Mouse (Mus musculus) spleen, adult 2 months (tissue): ENCODE measurements around the gene Plcb4. TPM values are rescaled to one million over a fixed set of nuclear protein-coding genes. Genes with fewer than 3 reads are reported as not detected.

Experiments used
- DNase-seq, 2 experiments: peaks; one replicate each; pipeline versions ENCODE4 v3.0.0 to v3.0.0-alpha.2; 2012 to 2021; ENCODE audit warnings: low spot score in 2 of 2, low read depth in 1 of 2
- H3K27ac ChIP-seq: fragments of 200-500 bp; 2 replicates; pipeline ENCODE4 v1.5.1; 2012; ENCODE audit warnings: low read length, inconsistent platforms; ENCODE audit not compliant: insufficient read depth
- H3K27me3 ChIP-seq: fragments of 200-500 bp; 2 replicates; pipeline ENCODE4 v1.6.1; 2012; ENCODE audit warnings: mild to moderate bottlenecking, moderate library complexity, low read length, inconsistent platforms; ENCODE audit not compliant: control insufficient read depth, insufficient read depth
- H3K36me3 ChIP-seq: fragments of 200-500 bp; 2 replicates; pipeline ENCODE4 v1.6.1; 2012; ENCODE audit warnings: mild to moderate bottlenecking, low read length, inconsistent platforms; ENCODE audit not compliant: control insufficient read depth, insufficient read depth
- H3K4me1 ChIP-seq: fragments of 200-500 bp; 2 replicates; pipeline ENCODE4 v1.6.1; 2011; ENCODE audit warnings: inconsistent platforms; ENCODE audit not compliant: control insufficient read depth, insufficient read depth, insufficient read length
- H3K4me3 ChIP-seq: fragments of 200-500 bp; 2 replicates; pipeline ENCODE4 v1.5.1; 2011; ENCODE audit warnings: mild to moderate bottlenecking, inconsistent platforms; ENCODE audit not compliant: insufficient read depth, insufficient read length; ENCODE audit errors: extremely low read depth
- CTCF ChIP-seq: fragments of 200-500 bp; IDR thresholded peaks from 2 replicates; pipeline ENCODE4 v1.5.1; 2011; ENCODE audit warnings: mild to moderate bottlenecking, inconsistent platforms; ENCODE audit not compliant: insufficient read depth, insufficient read length, insufficient replicate concordance; ENCODE audit errors: extremely low read depth
- POLR2A ChIP-seq: fragments of 200-500 bp; IDR thresholded peaks from 2 replicates; pipeline ENCODE4 v1.6.1; 2011; ENCODE audit warnings: low read depth, low read length, inconsistent platforms
- WGBS: fragments of 180-500 bp; shearing (Covaris S2); methylation state at CpG from one replicate; pipeline ENCODE4 v1.1.7; 2018; 5-methylcytosine and 5-hydroxymethylcytosine counted together
- polyA plus RNA-seq: library from polyadenylated mRNA; depleted of rRNA; stranded (reverse); fragments of >200 nt; gene quantifications from 2 replicates; pipeline ENCODE4 v1.2.3, GENCODE M21; 2012

The Plcb4 gene
- polyA plus RNA-seq, 1 experiment: 2.4 TPM

- Histone ChIP-seq H3K27me3 (no peaks in the 10 kb centered on the region), H3K4me1 (no peaks in the 10 kb centered on the region), H3K4me3 (no peak overlapping the region), H3K27ac (no peak overlapping the region), H3K36me3 (no peaks in the 10 kb centered on the region)
- no peak for DNase-seq
- no peak for TF ChIP-seq CTCF
- TF ChIP-seq POLR2A: no peak
- WGBS: 31% methylated on average over 27 of the region's 27 CpGs
Measured at GRCm38 (mm10) chr2:136050793-136051615, 392.2 kb downstream of the Plcb4 start.

GRCm38 (mm10) chr2:136051688-136052289, 393.0 kb downstream of the Plcb4 start, which contains the start of gene Lamp5:
Gene Lamp5, plus strand, starts transcription at chr2:136052239.
- Histone ChIP-seq H3K4me1 (no peaks in the 10 kb centered on the region), H3K4me3 (no peak within 1 kb of the TSS), H3K27me3 (no peaks in the 10 kb centered on the region), H3K36me3 (no peaks in the 10 kb centered on the region), H3K27ac (no peak within 1 kb of the TSS)
- TF ChIP-seq POLR2A (no peak), CTCF (no peak)
- WGBS: 34% methylated on average over 8 of the region's 8 CpGs
- DNase-seq: no peak

GRCm38 (mm10) chr2:136057861-136058331, 399.1 kb downstream of the Plcb4 start:
- no peak overlapping the region for H3K27ac ChIP-seq
- TF ChIP-seq CTCF (no peak), POLR2A (no peak)
- no peaks in the 10 kb centered on the region for H3K36me3 ChIP-seq
- DNase-seq: no peak
- no peaks in the 10 kb centered on the region for H3K27me3 ChIP-seq
- no peaks in the 10 kb centered on the region for H3K4me1 ChIP-seq
- 6% methylated on average over 19 of the region's 19 CpGs for WGBS
- no peak overlapping the region for H3K4me3 ChIP-seq

- Histone ChIP-seq H3K4me1 (no peaks in the 10 kb centered on the region), H3K27ac (no peak overlapping the region), H3K36me3 (no peaks in the 10 kb centered on the region), H3K4me3 (no peak overlapping the region), H3K27me3 (no peaks in the 10 kb centered on the region)
- WGBS: 13% methylated on average over 7 of the region's 7 CpGs
- no peak for DNase-seq
- no peak for TF ChIP-seq CTCF
- no peak for TF ChIP-seq POLR2A
Measured at GRCm38 (mm10) chr2:136058398-136058797, 399.6 kb downstream of the Plcb4 start.

GRCm38 (mm10) chr2:136059029-136059669, 400.3 kb downstream of the Plcb4 start:
- Histone ChIP-seq H3K4me1 (no peaks in the 10 kb centered on the region), H3K27me3 (no peaks in the 10 kb centered on the region), H3K27ac (no peak overlapping the region), H3K4me3 (no peak overlapping the region), H3K36me3 (no peaks in the 10 kb centered on the region)
- DNase-seq: no peak
- 7% methylated on average over 37 of the region's 37 CpGs for WGBS
- TF ChIP-seq POLR2A (no peak), CTCF (no peak)
